8 mouse cellular contexts compared by ENCODE assay signal in the genomic region with DNA sequence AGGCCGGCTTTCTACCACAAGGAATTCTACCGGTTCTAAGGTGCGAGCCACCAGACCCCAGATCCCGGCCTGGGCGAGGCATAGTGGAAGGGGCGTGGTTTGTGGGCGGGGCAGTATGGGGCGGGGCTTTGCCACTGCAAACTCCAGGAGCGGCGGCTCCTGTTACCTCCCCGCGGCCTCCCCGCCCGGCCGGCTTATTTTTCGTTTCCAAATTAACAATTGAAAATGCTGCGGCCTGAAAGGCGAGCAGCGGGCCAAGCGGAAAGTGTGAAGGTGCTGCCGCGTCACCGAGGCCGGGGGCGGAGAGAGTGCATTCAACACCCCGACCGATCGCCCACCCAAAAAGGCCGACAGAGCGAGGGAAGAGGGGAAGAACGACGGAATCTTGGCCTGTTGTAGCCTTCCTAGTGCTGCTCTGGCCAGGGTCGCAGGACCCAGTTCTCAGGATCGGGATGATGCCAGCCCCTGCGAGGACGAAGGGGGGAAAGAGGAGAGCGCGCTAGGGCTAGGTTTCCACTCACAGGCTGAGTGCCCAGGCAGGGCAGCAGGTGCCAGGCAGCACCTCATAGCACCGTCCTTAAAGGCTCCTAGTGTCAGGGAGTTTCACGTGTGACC. TPM values are rescaled to one million over a fixed set of nuclear protein-coding genes. Genes with fewer than 3 reads are reported as not detected.
DNase-seq lines count a peak whose midpoint lies in the region; ATAC-seq lines count a peak whose summit lies in the region.

No protein-coding gene starts in this region.

- no peaks in the 10 kb centered on the region for H3K36me3 ChIP-seq in forebrain, embryonic 13.5 days (ENCODE audit: poor library complexity, severe bottlenecking)
- no peaks in the 10 kb centered on the region for H3K36me3 ChIP-seq in limb, embryonic 13.5 days
- no peaks in the 10 kb centered on the region for H3K36me3 ChIP-seq in midbrain, embryonic 13.5 days
- H3K36me3 ChIP-seq in stomach, embryonic 16.5 days (ENCODE audit: control insufficient read depth, insufficient read depth, low read length): no peaks in the 10 kb centered on the region

- ATAC-seq in cerebellum, adult (ENCODE audit: insufficient number of reproducible peaks, low FRiP score, low TSS enrichment): no peak
- ATAC-seq in forebrain, embryonic 13.5 days: peak; percentile 91
- peak; percentile 81 to 86 for ATAC-seq in hematopoietic stem cell, adult 5-6 weeks (replicated peaks in 1 of 2; ENCODE audit: insufficient read depth in 1 of 2, low FRiP score in 2 of 2, low TSS enrichment in 1 of 2, low read depth in 1 of 2, poor library complexity in 2 of 2, severe bottlenecking in 2 of 2)
- ATAC-seq in limb, embryonic 13.5 days (ENCODE audit: low FRiP score, low read depth): peak; percentile 91
- ATAC-seq in midbrain, embryonic 13.5 days: peak; percentile 79
- peak; percentile 86 for ATAC-seq in stomach, embryonic 16.5 days (ENCODE audit: insufficient read depth, low FRiP score)

- H3K27me3 ChIP-seq in forebrain, embryonic 13.5 days: peaks cover 22% of the 10 kb centered on the region
- H3K27me3 ChIP-seq in limb, embryonic 13.5 days: peaks cover 18% of the 10 kb centered on the region
- H3K27me3 ChIP-seq in midbrain, embryonic 13.5 days: peaks cover 43% of the 10 kb centered on the region
- H3K27me3 ChIP-seq in stomach, embryonic 16.5 days (ENCODE audit: control insufficient read depth, insufficient read depth, low read length): peaks cover 11% of the 10 kb centered on the region; the same call in 1 of the 2 replicates

- H3K9me3 ChIP-seq in forebrain, embryonic 13.5 days (replicated peaks): no peaks in the 10 kb centered on the region
- H3K9me3 ChIP-seq in limb, embryonic 13.5 days: no peaks in the 10 kb centered on the region
- H3K9me3 ChIP-seq in midbrain, embryonic 13.5 days: no peaks in the 10 kb centered on the region
- no peaks in the 10 kb centered on the region for H3K9me3 ChIP-seq in stomach, embryonic 16.5 days (replicated peaks; ENCODE audit: control insufficient read depth, low read length)

- WGBS in forebrain, embryonic 13.5 days: under 1% methylated on average over 40 of the region's 40 CpGs
- under 1% methylated on average over 40 of the region's 40 CpGs for WGBS in limb, embryonic 13.5 days
- WGBS in midbrain, embryonic 13.5 days: 1% methylated on average over 40 of the region's 40 CpGs
- WGBS in stomach, embryonic 16.5 days: under 1% methylated on average over 40 of the region's 40 CpGs

- H3K9ac ChIP-seq in forebrain, embryonic 13.5 days: peak overlapping the region; percentile 55
- H3K9ac ChIP-seq in limb, embryonic 13.5 days: peak overlapping the region; percentile 66
- peak overlapping the region; percentile 60 for H3K9ac ChIP-seq in midbrain, embryonic 13.5 days (replicated peaks)
- H3K9ac ChIP-seq in stomach, embryonic 16.5 days (ENCODE audit: low read length): peak overlapping the region; percentile 68

- H3K4me2 ChIP-seq in forebrain, embryonic 13.5 days: peak overlapping the region; percentile 80
- peak overlapping the region; percentile 91 for H3K4me2 ChIP-seq in limb, embryonic 13.5 days (replicated peaks)
- H3K4me2 ChIP-seq in midbrain, embryonic 13.5 days (replicated peaks): peak overlapping the region; percentile 75
- peak overlapping the region; percentile 89 for H3K4me2 ChIP-seq in stomach, embryonic 16.5 days (ENCODE audit: low read depth, low read length)

- peak overlapping the region; percentile 47 for H3K4me3 ChIP-seq in forebrain, embryonic 13.5 days
- peak overlapping the region; percentile 54 for H3K4me3 ChIP-seq in limb, embryonic 13.5 days
- H3K4me3 ChIP-seq in midbrain, embryonic 13.5 days (replicated peaks): peak overlapping the region; percentile 45
- peak overlapping the region; percentile 49 for H3K4me3 ChIP-seq in stomach, embryonic 16.5 days (replicated peaks; ENCODE audit: low read length)

- peaks cover 13% of the 10 kb centered on the region; the same call in 1 of the 2 replicates for H3K4me1 ChIP-seq in forebrain, embryonic 13.5 days
- H3K4me1 ChIP-seq in limb, embryonic 13.5 days: peaks cover 20% of the 10 kb centered on the region
- peaks cover 20% of the 10 kb centered on the region for H3K4me1 ChIP-seq in midbrain, embryonic 13.5 days (replicated peaks)
- peaks cover 21% of the 10 kb centered on the region for H3K4me1 ChIP-seq in stomach, embryonic 16.5 days (ENCODE audit: control insufficient read depth, insufficient read depth, low read length)

- peak; percentile 47 for DNase-seq in cerebellum, adult 11 months
- DNase-seq in c-Kit-positive CD71-positive TER-119-negative erythroid progenitor cells, embryonic 14.5 days (ENCODE audit: low read depth): peak; percentile 66

- no peak overlapping the region for H3K27ac ChIP-seq in forebrain, embryonic 13.5 days
- no peak overlapping the region for H3K27ac ChIP-seq in limb, embryonic 13.5 days
- H3K27ac ChIP-seq in midbrain, embryonic 13.5 days: no peak overlapping the region
- H3K27ac ChIP-seq in stomach, embryonic 16.5 days (ENCODE audit: low read length): no peak overlapping the region

RNA-seq across cellular contexts. Expression of a gene that starts 17.3 kb away (rescaled TPM):
- polyA plus RNA-seq in forebrain, embryonic 13.5 days (2015; fragmentation: Nextera tagmentation; extraction: Ambion mirVana): 3.4 and 4.0 TPM in 2 replicates
- total RNA-seq in hematopoietic stem cell, adult 5-6 weeks (2017): not detected in 2 replicates
- polyA plus RNA-seq in limb, embryonic 13.5 days (2015; fragmentation: Nextera tagmentation; extraction: Ambion mirVana): 6.0 and 6.2 TPM in 2 replicates
- polyA plus RNA-seq in midbrain, embryonic 13.5 days (2015; fragmentation: Nextera tagmentation; extraction: Ambion mirVana): 3.2 and 3.9 TPM in 2 replicates
- 3.3 and 4.1 TPM in 2 replicates for polyA plus RNA-seq in stomach, embryonic 16.5 days (2015; fragmentation: Nextera tagmentation; extraction: Ambion mirVana)
